Mouse (Mus musculus) liver, embryonic 12.5 days (tissue): ENCODE results near the gene Kcnt2. TPM values are rescaled to one million over a fixed set of nuclear protein-coding genes. Genes with fewer than 3 reads are reported as not detected.

Experiments
- ATAC-seq: fragments of 200-750 bp; cut with Nextera tagmentation; 2 replicates; pipeline ENCODE4 v1.8.0; 2017; ENCODE audit warnings: moderate number of reproducible peaks, mild to moderate bottlenecking, moderate library complexity
- H3K27ac ChIP-seq: fragments of 300-500 bp; sonication (generic); 2 replicates; pipeline ENCODE4 v1.5.1; 2016; ENCODE audit warnings: mild to moderate bottlenecking
- H3K27me3 ChIP-seq: fragments of 300-500 bp; sonication (generic); replicated peaks from 2 replicates; pipeline ENCODE4 v1.6.1; 2016; ENCODE audit warnings: mild to moderate bottlenecking, moderate library complexity
- H3K36me3 ChIP-seq: fragments of 300-500 bp; sonication (generic); 2 replicates; pipeline ENCODE4 v1.6.1; 2016; ENCODE audit warnings: mild to moderate bottlenecking, moderate library complexity
- H3K4me1 ChIP-seq: fragments of 300-500 bp; sonication (generic); 2 replicates; pipeline ENCODE4 v1.6.1; 2016
- H3K4me2 ChIP-seq: fragments of 300-500 bp; sonication (generic); 2 replicates; pipeline ENCODE4 v1.6.1; 2016; ENCODE audit warnings: mild to moderate bottlenecking, moderate library complexity
- H3K4me3 ChIP-seq: fragments of 300-500 bp; sonication (generic); 2 replicates; pipeline ENCODE4 v1.5.1; 2016; ENCODE audit warnings: mild to moderate bottlenecking, moderate library complexity
- H3K9ac ChIP-seq: fragments of 300-500 bp; sonication (generic); 2 replicates; pipeline ENCODE4 v1.6.1; 2016; ENCODE audit warnings: mild to moderate bottlenecking, moderate library complexity
- H3K9me3 ChIP-seq: fragments of 300-500 bp; sonication (generic); replicated peaks from 2 replicates; pipeline ENCODE4 v1.6.1; 2016; ENCODE audit warnings: mild to moderate bottlenecking, moderate library complexity
- WGBS: fragments of 180-500 bp; shearing (Covaris S2); methylation state at CpG from one replicate; pipeline ENCODE4 v1.1.7; 2016; ENCODE audit not compliant: insufficient replicate concordance; 5-methylcytosine and 5-hydroxymethylcytosine counted together
- polyA plus RNA-seq: library from polyadenylated mRNA; unstranded; fragments of >200 nt; fragmentation: Nextera tagmentation; extraction: Ambion mirVana; gene quantifications from 2 replicates; pipeline ENCODE4 v1.2.1, GENCODE M21; 2016

Gene Kcnt2
- polyA plus RNA-seq, 1 experiment from 2014 or later, result 0.15 TPM

DNA sequence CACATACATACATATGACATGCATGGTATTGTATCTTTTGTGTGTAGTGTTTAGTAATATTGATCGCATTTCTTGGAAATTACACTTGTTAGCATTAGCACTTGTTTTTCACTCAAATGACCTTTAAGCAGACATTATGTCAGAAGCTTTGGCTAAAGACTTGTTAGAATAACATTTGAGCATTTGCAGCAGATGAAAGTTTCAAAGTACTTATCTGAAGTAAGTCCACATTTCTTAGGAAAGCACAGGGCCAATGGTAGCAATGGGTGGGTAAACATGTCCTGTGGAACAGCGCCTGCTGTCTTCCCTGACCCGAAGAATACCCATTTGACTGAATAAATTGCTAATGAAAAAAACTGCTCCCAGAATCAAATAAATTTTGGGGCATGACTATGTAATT is 135.1 kb downstream of the Kcnt2 start:
- H3K27me3 ChIP-seq, result no peaks in the 10 kb centered on the region
- WGBS, result 83% methylated on average over 3 of the region's 3 CpGs
- H3K4me1 ChIP-seq, result no peaks in the 10 kb centered on the region
- H3K9ac ChIP-seq, result no peak overlapping the region
- no peaks in the 10 kb centered on the region for H3K9me3 ChIP-seq
- no peak overlapping the region for H3K4me2 ChIP-seq
- no peaks in the 10 kb centered on the region for H3K36me3 ChIP-seq
- no peak overlapping the region for H3K4me3 ChIP-seq
- H3K27ac ChIP-seq, result no peak overlapping the region
- no peak for ATAC-seq

DNA sequence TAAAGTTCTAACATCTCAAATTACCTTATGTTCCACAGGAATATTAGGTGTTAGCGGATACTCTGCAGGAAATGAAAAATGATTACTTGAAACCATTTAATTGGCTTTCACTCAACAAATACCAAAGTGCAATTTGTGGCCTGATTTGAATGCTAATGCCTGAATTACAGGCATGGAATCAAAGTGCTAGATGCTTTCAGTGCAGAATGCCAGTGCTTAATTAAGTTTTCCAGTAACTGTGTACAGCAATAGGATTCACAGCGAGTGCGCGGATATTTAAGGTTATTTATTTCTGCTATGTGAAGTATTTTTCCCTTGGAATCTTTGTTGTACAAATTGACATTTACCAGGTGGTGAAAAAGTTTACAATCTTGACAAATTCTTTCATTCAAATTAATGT is 144.3 kb downstream of the Kcnt2 start:
- ATAC-seq, result no peak
- no peaks in the 10 kb centered on the region for H3K4me1 ChIP-seq
- 85% methylated on average over 4 of the region's 4 CpGs for WGBS
- H3K27me3 ChIP-seq, result no peaks in the 10 kb centered on the region
- no peak overlapping the region for H3K4me3 ChIP-seq
- H3K4me2 ChIP-seq, result no peak overlapping the region
- H3K9me3 ChIP-seq, result no peaks in the 10 kb centered on the region
- no peaks in the 10 kb centered on the region for H3K36me3 ChIP-seq
- H3K27ac ChIP-seq, result no peak overlapping the region
- no peak overlapping the region for H3K9ac ChIP-seq

DNA sequence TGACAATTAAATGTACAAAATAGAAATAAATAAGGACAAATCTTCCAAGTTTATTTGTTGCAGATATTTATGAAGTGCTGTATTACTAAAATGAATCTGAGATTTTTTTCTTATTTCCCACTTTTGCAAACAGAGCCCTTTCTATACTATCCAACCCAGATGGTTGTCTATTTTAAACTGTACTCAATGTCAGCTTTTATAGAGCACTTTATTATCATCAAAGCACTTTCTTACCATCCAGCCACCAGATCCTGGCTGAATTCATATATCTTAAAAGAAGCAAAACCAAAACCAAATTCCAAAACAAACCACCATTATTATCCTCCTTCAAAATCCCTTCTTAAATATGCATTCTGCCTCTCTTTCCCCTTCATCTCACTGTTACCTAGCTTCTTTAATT is 151.8 kb downstream of the Kcnt2 start:
- H3K36me3 ChIP-seq, result no peaks in the 10 kb centered on the region
- no peak overlapping the region for H3K4me2 ChIP-seq
- H3K4me1 ChIP-seq, result no peaks in the 10 kb centered on the region
- H3K9me3 ChIP-seq, result no peaks in the 10 kb centered on the region
- H3K4me3 ChIP-seq, result no peak overlapping the region
- no peak overlapping the region for H3K9ac ChIP-seq
- no peak overlapping the region for H3K27ac ChIP-seq
- no peak for ATAC-seq
- no peaks in the 10 kb centered on the region for H3K27me3 ChIP-seq

GRCm38 (mm10) chr1:140406631-140407288 is 160.8 kb downstream of the Kcnt2 start:
- H3K27me3 ChIP-seq, result no peaks in the 10 kb centered on the region
- H3K36me3 ChIP-seq, result no peaks in the 10 kb centered on the region
- no peak overlapping the region for H3K9ac ChIP-seq
- H3K27ac ChIP-seq, result no peak overlapping the region
- no peaks in the 10 kb centered on the region for H3K4me1 ChIP-seq
- H3K9me3 ChIP-seq, result no peaks in the 10 kb centered on the region
- WGBS, result 51% methylated on average over 4 of the region's 4 CpGs
- ATAC-seq, result no peak
- H3K4me2 ChIP-seq, result no peak overlapping the region
- H3K4me3 ChIP-seq, result no peak overlapping the region

- H3K4me2 ChIP-seq, result no peak overlapping the region
- ATAC-seq, result no peak
- no peaks in the 10 kb centered on the region for H3K4me1 ChIP-seq
- H3K36me3 ChIP-seq, result no peaks in the 10 kb centered on the region
- H3K27me3 ChIP-seq, result no peaks in the 10 kb centered on the region
- H3K27ac ChIP-seq, result no peak overlapping the region
- no peaks in the 10 kb centered on the region for H3K9me3 ChIP-seq
- WGBS, result 44% methylated on average over 1 of the region's 1 CpGs
- no peak overlapping the region for H3K4me3 ChIP-seq
- H3K9ac ChIP-seq, result no peak overlapping the region
Measured at GRCm38 (mm10) chr1:140415761-140416160, 169.8 kb downstream of the Kcnt2 start.

DNA sequence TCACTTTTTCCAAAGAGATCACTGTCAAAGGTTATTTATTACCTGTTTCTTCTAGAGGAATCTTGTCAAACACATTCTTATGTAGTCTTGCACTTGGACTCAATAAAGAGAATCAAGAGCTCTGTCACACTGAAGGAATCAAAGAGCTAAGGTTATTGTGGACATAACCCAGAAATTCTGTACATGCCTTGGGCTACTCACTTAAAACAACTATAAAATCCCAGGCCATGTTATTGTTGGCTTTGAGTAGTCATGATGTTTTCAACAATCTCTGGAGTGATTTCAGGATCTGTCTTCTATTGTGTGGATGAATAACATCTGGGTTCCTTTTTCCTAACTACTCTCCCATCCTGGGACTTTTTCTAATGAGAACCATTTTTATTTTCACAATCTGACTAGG is 177.0 kb downstream of the Kcnt2 start:
- Histone ChIP-seq H3K9ac (no peak overlapping the region), H3K4me1 (no peaks in the 10 kb centered on the region), H3K27me3 (no peaks in the 10 kb centered on the region), H3K4me2 (no peak overlapping the region), H3K36me3 (no peaks in the 10 kb centered on the region), H3K9me3 (no peaks in the 10 kb centered on the region), H3K27ac (no peak overlapping the region), H3K4me3 (no peak overlapping the region)
- no peak for ATAC-seq

GRCm38 (mm10) chr1:140429284-140429850 is 183.4 kb downstream of the Kcnt2 start:
- Histone ChIP-seq H3K4me1 (no peaks in the 10 kb centered on the region), H3K27ac (no peak overlapping the region), H3K4me3 (no peak overlapping the region), H3K27me3 (no peaks in the 10 kb centered on the region), H3K9me3 (no peaks in the 10 kb centered on the region), H3K9ac (no peak overlapping the region), H3K36me3 (no peaks in the 10 kb centered on the region), H3K4me2 (no peak overlapping the region)
- ATAC-seq, result no peak
- WGBS, result 50% methylated on average over 2 of the region's 2 CpGs

- no peak overlapping the region for H3K9ac ChIP-seq
- WGBS, result 52% methylated on average over 1 of the region's 1 CpGs
- no peak overlapping the region for H3K4me2 ChIP-seq
- no peaks in the 10 kb centered on the region for H3K36me3 ChIP-seq
- no peaks in the 10 kb centered on the region for H3K9me3 ChIP-seq
- H3K27ac ChIP-seq, result no peak overlapping the region
- H3K27me3 ChIP-seq, result no peaks in the 10 kb centered on the region
- H3K4me1 ChIP-seq, result no peaks in the 10 kb centered on the region
- ATAC-seq, result no peak
- H3K4me3 ChIP-seq, result no peak overlapping the region
Measured at GRCm38 (mm10) chr1:140432039-140432438, 186.1 kb downstream of the Kcnt2 start.

GRCm38 (mm10) chr1:140434791-140435190 is 188.8 kb downstream of the Kcnt2 start:
- Histone ChIP-seq H3K27ac (no peak overlapping the region), H3K27me3 (no peaks in the 10 kb centered on the region), H3K36me3 (no peaks in the 10 kb centered on the region), H3K9ac (no peak overlapping the region), H3K4me2 (no peak overlapping the region), H3K4me3 (no peak overlapping the region), H3K4me1 (no peaks in the 10 kb centered on the region), H3K9me3 (no peaks in the 10 kb centered on the region)
- 56% methylated on average over 2 of the region's 2 CpGs for WGBS
- no peak for ATAC-seq

GRCm38 (mm10) chr1:140438176-140438575 is 192.2 kb downstream of the Kcnt2 start:
- H3K9me3 ChIP-seq, result no peaks in the 10 kb centered on the region
- WGBS, result 80% methylated on average over 5 of the region's 5 CpGs
- H3K36me3 ChIP-seq, result no peaks in the 10 kb centered on the region
- H3K9ac ChIP-seq, result no peak overlapping the region
- no peaks in the 10 kb centered on the region for H3K4me1 ChIP-seq
- no peak overlapping the region for H3K4me3 ChIP-seq
- H3K27ac ChIP-seq, result no peak overlapping the region
- ATAC-seq, result no peak
- no peaks in the 10 kb centered on the region for H3K27me3 ChIP-seq
- no peak overlapping the region for H3K4me2 ChIP-seq

GRCm38 (mm10) chr1:140443904-140444303 is 197.9 kb downstream of the Kcnt2 start:
- Histone ChIP-seq H3K4me2 (no peak overlapping the region), H3K27me3 (no peaks in the 10 kb centered on the region), H3K36me3 (no peaks in the 10 kb centered on the region), H3K27ac (no peak overlapping the region), H3K4me3 (no peak overlapping the region), H3K9ac (no peak overlapping the region), H3K9me3 (no peaks in the 10 kb centered on the region), H3K4me1 (no peaks in the 10 kb centered on the region)
- WGBS, result 64% methylated on average over 1 of the region's 1 CpGs
- no peak for ATAC-seq

DNA sequence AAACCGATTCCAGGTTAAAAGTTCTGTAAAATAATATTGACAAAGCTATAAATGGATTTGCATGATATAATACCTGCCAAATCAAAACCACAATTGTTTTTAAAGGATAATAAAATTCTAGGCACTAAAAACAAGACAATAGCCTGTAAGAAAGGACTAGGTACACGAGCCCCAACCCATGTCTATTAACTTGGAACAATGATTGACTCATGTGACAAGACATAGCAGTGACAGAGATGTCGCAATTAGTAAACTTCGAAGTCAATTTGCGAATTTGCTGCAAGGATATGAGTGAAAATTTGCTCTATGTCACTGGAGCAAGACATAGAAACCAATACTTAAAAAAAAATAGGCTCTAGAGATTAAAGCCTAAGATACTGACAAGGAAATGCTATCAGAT is 198.4 kb downstream of the Kcnt2 start:
- ATAC-seq, result no peak
- no peak overlapping the region for H3K27ac ChIP-seq
- WGBS, result 69% methylated on average over 5 of the region's 5 CpGs

DNA sequence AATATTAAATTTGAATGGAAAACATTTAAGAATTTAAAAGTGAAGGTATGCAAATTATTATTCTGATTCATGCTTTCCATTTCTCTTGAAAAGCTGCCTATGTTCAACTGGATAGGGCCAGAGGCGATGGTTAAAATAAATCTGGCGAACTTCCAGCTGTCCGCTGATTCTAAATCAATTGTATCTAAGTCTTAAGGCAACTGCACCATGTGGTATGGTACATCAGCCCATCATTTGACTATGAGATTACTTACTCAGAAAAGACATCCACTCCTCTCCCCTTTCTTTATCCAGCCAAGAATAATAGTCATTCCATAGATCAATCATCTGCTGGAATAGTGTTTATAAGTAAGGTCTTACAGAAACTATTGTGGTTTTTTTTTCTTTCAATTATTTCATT is 205.5 kb downstream of the Kcnt2 start:
- Histone ChIP-seq H3K9me3 (no peaks in the 10 kb centered on the region), H3K27me3 (no peaks in the 10 kb centered on the region), H3K4me2 (no peak overlapping the region), H3K36me3 (no peaks in the 10 kb centered on the region), H3K4me1 (no peaks in the 10 kb centered on the region), H3K27ac (no peak overlapping the region), H3K4me3 (no peak overlapping the region), H3K9ac (no peak overlapping the region)
- WGBS, result 78% methylated on average over 3 of the region's 3 CpGs
- ATAC-seq, result no peak

More for the DNA sequence above, 198.4 kb downstream of the Kcnt2 start:
- Histone ChIP-seq H3K27me3 (no peaks in the 10 kb centered on the region), H3K4me2 (no peak overlapping the region), H3K4me1 (no peaks in the 10 kb centered on the region), H3K9ac (no peak overlapping the region), H3K9me3 (no peaks in the 10 kb centered on the region), H3K36me3 (no peaks in the 10 kb centered on the region), H3K4me3 (no peak overlapping the region)
